In genomic region chr5:48588014-48588413, GRCm38 (mm10) we compare ENCODE assay signal across 29 mouse cellular contexts.
"Had no signal": no experiment of that assay in that cellular context is flagged by ENCODE, and none has a peak within 500 bp of the region (broad histone marks: within the 10 kb centered on the region; RNA-seq: fewer than 3 reads in every experiment).

No protein-coding gene starts in this region.

- DNase-seq: heart, postnatal 10 days; heart, postnatal 14 days; heart, postnatal 36 days; heart, postnatal 4 days; kidney, adult 11 months; kidney, adult 18-20 months; kidney, adult 2 months; kidney, adult 8-10 months; kidney, adult 9 months; kidney, postnatal 10 days; kidney, postnatal 14 days; kidney, postnatal 25 days; kidney, postnatal 36 days; kidney, postnatal 4 days; layer of hippocampus, adult 9-11 months; layer of hippocampus, postnatal 36 days had no signal

- H3K27me3 ChIP-seq: heart, embryonic 12.5 days; heart, embryonic 13.5 days; heart, embryonic 15.5 days; hindbrain, embryonic 12.5 days; hindbrain, embryonic 13.5 days; hindbrain, embryonic 15.5 days; intestine, embryonic 15.5 days; kidney, embryonic 15.5 days had no signal

- ATAC-seq: hindbrain, embryonic 16.5 days; hindbrain, postnatal 0 days; inflammation-experienced regulatory T-cells, adult 6 months; intestine, embryonic 15.5 days; intestine, embryonic 16.5 days; intestine, postnatal 0 days had no signal
